Mouse (Mus musculus) forebrain, embryonic 15.5 days (tissue): ENCODE data around the gene Map7d3. TPM values are rescaled to one million over a fixed set of nuclear protein-coding genes. Genes with fewer than 3 reads are reported as not detected.
A peak's percentile ranks its signal among the peaks of the same experiment; 100 is the strongest.

Experiments
- ATAC-seq: fragments of 200-750 bp; cut with Nextera tagmentation; replicated peaks from 2 replicates; pipeline ENCODE4 v1.8.0; 2017; ENCODE audit warnings: mild to moderate bottlenecking, moderate TSS enrichment, moderate library complexity
- H3K27ac ChIP-seq: fragments of 300-500 bp; sonication (generic); replicated peaks from 2 replicates; pipeline ENCODE4 v1.5.1; 2015; ENCODE audit warnings: mild to moderate bottlenecking, inconsistent platforms
- H3K27me3 ChIP-seq: fragments of 300-500 bp; sonication (generic); 2 replicates; pipeline ENCODE4 v1.6.1; 2015; ENCODE audit warnings: inconsistent platforms
- H3K36me3 ChIP-seq: fragments of 300-500 bp; sonication (generic); 2 replicates; pipeline ENCODE4 v1.6.1; 2015; ENCODE audit warnings: mild to moderate bottlenecking, inconsistent platforms
- H3K4me1 ChIP-seq: fragments of 300-500 bp; sonication (generic); 2 replicates; pipeline ENCODE4 v1.6.1; 2015; ENCODE audit warnings: inconsistent platforms
- H3K4me2 ChIP-seq: fragments of 300-500 bp; sonication (generic); replicated peaks from 2 replicates; pipeline ENCODE4 v1.6.1; 2015; ENCODE audit warnings: mild to moderate bottlenecking, inconsistent platforms
- H3K4me3 ChIP-seq: fragments of 300-500 bp; sonication (generic); 2 replicates; pipeline ENCODE4 v1.5.1; 2015; ENCODE audit warnings: mild to moderate bottlenecking, inconsistent platforms
- H3K9ac ChIP-seq: fragments of 300-500 bp; sonication (generic); replicated peaks from 2 replicates; pipeline ENCODE4 v1.6.1; 2015; ENCODE audit warnings: mild to moderate bottlenecking, inconsistent platforms
- H3K9me3 ChIP-seq: fragments of 300-500 bp; sonication (generic); 2 replicates; pipeline ENCODE4 v1.6.1; 2016; ENCODE audit warnings: inconsistent platforms
- WGBS: fragments of 180-500 bp; shearing (Covaris S2); methylation state at CpG from one replicate; pipeline ENCODE4 v1.1.7; 2015; ENCODE audit warnings: mixed read lengths; 5-methylcytosine and 5-hydroxymethylcytosine counted together
- polyA plus RNA-seq: library from polyadenylated mRNA; unstranded; fragments of >200 nt; fragmentation: Nextera tagmentation; extraction: Ambion mirVana; gene quantifications from 2 replicates; pipeline ENCODE4 v1.2.1, GENCODE M21; 2015

The Map7d3 gene
- polyA plus RNA-seq = 0.27 and 0.32 TPM in 2 replicates

DNA sequence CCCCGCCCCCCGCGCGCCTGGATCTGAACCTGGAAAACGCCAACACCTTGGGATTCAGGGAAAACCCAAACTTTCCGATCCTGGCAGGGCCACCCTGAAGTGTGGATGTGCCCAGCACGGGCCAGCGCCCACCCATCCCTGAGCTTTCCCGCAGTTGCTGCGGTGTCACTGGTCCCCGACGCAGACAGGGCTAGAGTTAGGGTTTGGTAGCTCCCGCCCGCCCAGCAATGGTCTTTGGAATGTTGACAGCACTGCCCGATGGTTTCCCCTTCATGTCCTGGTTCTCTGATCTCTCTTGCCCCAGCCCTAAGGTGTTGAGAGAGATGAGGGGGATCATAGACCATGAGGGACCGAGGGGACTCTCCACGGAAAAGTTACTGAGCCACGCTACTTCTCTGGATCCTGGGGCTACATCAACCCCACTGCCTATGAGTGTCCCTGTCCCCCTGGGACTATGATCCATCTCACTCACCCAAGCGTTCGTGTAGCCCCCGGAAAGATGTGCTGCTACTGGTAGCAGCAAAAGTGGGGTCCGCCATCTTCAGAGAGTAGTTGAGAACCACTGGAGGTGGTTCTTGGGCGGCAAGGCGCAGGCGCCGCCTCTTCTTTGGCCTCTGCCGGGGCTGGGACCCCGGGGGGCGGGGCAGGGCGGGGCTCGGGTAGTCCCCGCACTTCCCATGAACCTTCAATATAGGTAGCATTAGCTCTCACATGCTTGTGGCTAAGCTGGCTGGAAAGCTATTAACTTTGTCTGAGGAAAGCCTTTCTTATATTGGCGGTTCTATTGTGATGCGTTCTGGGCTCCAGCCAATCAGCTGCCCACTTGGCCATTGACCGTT lies at the start of gene Map7d3:
Gene Map7d3, minus strand, starts transcription at position 562 of the 839 bp plus-strand sequence.
- Histone ChIP-seq H3K27me3 (no peaks in the 10 kb centered on the region), H3K36me3 (no peaks in the 10 kb centered on the region), H3K9me3 (no peaks in the 10 kb centered on the region), H3K4me1 (peaks cover 5% of the 10 kb centered on the region; the same call in 1 of the 2 replicates), H3K9ac (no peak within 1 kb of the TSS), H3K27ac (no peak within 1 kb of the TSS), H3K4me2 (peak within 1 kb of the TSS; percentile 56), H3K4me3 (peak within 1 kb of the TSS; percentile 38)
- ATAC-seq = peak; percentile 53
- 18% methylated on average over 32 of the region's 35 CpGs for WGBS

- H3K9ac ChIP-seq = no peak within 1 kb of the TSS
- WGBS = 61% methylated on average over 2 of the region's 2 CpGs
- H3K27ac ChIP-seq = no peak within 1 kb of the TSS
- no peaks in the 10 kb centered on the region for H3K4me1 ChIP-seq
- H3K4me2 ChIP-seq = no peak within 1 kb of the TSS
- ATAC-seq = no peak
- no peaks in the 10 kb centered on the region for H3K27me3 ChIP-seq
- H3K36me3 ChIP-seq = no peaks in the 10 kb centered on the region
- H3K9me3 ChIP-seq = no peaks in the 10 kb centered on the region
- no peak within 1 kb of the TSS for H3K4me3 ChIP-seq
Measured at GRCm38 (mm10) chrX:56869863-56870262, 47.7 kb upstream of the Map7d3 start, which contains the start of gene Adgrg4. Gene Adgrg4 (plus strand): TSS chrX:56870163.

- no peak overlapping the region for H3K9ac ChIP-seq
- H3K36me3 ChIP-seq = no peaks in the 10 kb centered on the region
- no peak overlapping the region for H3K4me3 ChIP-seq
- no peak overlapping the region for H3K4me2 ChIP-seq
- ATAC-seq = no peak
- H3K27me3 ChIP-seq = no peaks in the 10 kb centered on the region
- H3K27ac ChIP-seq = no peak overlapping the region
- no peaks in the 10 kb centered on the region for H3K4me1 ChIP-seq
- no peaks in the 10 kb centered on the region for H3K9me3 ChIP-seq
- 67% methylated on average over 5 of the region's 5 CpGs for whole genome bisulfite sequencing
Measured at GRCm38 (mm10) chrX:56841255-56841654, 19.1 kb upstream of the Map7d3 start.

DNA sequence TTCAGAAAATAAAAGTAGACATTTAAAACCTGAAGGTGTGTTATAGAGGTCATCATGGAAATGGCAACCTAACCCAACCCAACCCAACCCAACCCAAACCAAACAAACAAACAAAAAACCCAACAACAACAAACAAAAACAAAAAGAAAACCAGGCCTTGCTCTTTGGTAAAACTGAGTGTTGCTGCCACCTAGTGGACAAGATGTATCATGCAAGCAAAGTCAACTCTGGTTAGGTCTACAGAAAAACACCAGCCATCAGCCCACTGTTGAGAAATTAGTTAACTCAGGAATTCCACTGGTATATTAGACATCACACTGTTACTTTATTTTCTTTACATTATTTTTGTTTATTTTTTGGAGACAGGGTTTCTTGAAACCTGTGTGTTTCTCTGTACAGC lies 17.2 kb upstream of the Map7d3 start:
- Histone ChIP-seq H3K36me3 (no peaks in the 10 kb centered on the region), H3K4me1 (no peaks in the 10 kb centered on the region), H3K9ac (no peak overlapping the region), H3K4me2 (no peak overlapping the region), H3K27ac (no peak overlapping the region), H3K9me3 (no peaks in the 10 kb centered on the region), H3K4me3 (no peak overlapping the region), H3K27me3 (no peaks in the 10 kb centered on the region)
- ATAC-seq = no peak

DNA sequence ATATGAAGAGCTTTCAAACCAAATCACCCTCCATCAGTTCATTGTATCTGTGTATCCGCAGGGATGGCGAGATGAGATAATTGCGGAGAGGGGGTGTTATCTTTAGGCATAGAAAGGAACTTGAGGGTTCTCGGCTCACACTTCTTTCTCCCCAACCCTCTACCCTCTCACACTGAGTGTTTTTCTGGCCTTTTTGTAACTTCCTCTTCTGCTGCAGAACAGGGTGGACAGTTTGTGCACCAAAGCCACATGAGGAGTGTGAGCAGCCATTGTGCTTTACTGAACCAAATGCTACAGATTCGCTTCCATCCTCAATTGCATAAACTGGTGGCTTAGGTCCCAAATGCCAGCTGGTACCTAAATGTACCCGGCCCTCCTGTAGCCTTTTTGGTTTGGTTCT lies 13.7 kb upstream of the Map7d3 start:
- WGBS = 87% methylated on average over 6 of the region's 6 CpGs
- no peak for ATAC-seq
- no peak overlapping the region for H3K9ac ChIP-seq
- no peaks in the 10 kb centered on the region for H3K27me3 ChIP-seq
- no peaks in the 10 kb centered on the region for H3K9me3 ChIP-seq
- H3K36me3 ChIP-seq = no peaks in the 10 kb centered on the region
- no peak overlapping the region for H3K4me2 ChIP-seq
- no peak overlapping the region for H3K4me3 ChIP-seq
- no peak overlapping the region for H3K27ac ChIP-seq
- no peaks in the 10 kb centered on the region for H3K4me1 ChIP-seq

DNA sequence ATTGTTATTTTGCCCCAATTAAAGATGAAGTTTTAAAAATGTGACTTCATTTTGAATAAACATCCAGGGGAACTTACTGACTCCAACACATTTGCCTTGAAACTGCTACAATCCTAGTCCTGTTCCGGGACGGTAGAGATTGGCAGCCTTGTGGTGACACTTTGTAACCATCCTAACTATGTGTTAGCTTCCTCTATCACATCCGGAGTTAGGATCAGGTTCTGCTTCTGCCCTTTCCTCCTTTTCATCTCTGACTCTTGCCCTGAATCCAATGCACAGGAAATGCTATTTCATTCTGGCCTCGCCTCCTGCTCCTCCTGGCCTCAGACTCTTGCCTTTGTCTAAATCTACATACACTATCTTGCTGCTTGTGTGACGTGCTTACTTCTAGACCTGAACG lies 5.4 kb upstream of the Map7d3 start:
- H3K27me3 ChIP-seq = no peaks in the 10 kb centered on the region
- H3K27ac ChIP-seq = no peak overlapping the region
- no peak for ATAC-seq
- no peak overlapping the region for H3K4me2 ChIP-seq
- H3K4me1 ChIP-seq = no peaks in the 10 kb centered on the region
- no peaks in the 10 kb centered on the region for H3K36me3 ChIP-seq
- H3K9me3 ChIP-seq = no peaks in the 10 kb centered on the region
- 82% methylated on average over 6 of the region's 6 CpGs for WGBS
- H3K9ac ChIP-seq = no peak overlapping the region
- H3K4me3 ChIP-seq = no peak overlapping the region

DNA sequence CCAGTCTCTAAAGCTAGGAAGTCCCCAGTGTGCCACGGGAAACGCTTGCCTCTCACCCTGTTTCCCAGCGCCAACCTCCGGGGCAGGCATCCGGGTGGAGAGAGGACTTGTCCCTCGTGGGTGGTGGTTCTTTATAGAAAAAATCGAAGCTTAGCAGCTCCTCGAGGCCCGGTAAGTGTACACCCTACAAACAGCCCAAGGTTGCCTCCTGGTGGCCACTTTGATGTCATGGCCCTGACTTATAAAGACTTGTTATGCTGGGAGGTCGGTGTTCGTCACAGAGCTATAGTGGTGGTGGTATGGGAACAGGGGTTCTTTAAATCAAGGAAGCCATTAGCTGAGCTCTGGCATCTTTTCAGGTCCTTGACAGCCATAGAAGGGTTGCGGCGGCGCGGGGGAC lies 30.9 kb downstream of the Map7d3 start:
- peak; percentile 66 for ATAC-seq
- 47% methylated on average over 15 of the region's 15 CpGs for WGBS

DNA sequence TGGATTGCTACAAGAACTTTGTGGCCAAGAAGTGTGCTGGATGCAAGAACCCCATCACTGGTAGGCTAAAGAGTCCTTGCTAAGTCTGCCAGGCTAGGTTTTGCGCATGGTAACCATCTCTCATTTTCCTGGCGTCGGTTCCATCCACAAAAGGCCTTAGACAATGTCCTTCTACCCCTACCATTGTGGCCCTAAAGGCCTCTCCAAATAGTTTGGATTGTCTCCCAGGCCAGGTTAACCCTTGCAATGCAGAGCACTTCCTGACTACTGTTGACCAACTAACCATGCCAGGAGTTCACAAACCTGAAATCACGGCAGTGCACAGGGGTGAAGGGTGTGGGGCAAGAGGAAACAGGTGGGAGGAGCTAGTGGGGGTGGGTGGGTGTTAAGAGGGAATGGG lies 31.5 kb downstream of the Map7d3 start:
- Histone ChIP-seq H3K36me3 (no peaks in the 10 kb centered on the region), H3K27me3 (no peaks in the 10 kb centered on the region), H3K4me3 (no peak overlapping the region), H3K27ac (no peak overlapping the region), H3K4me1 (0 out of 2 replicates have a peak, but pooled peaks cover 4% of the 10 kb centered on the region), H3K4me2 (no peak overlapping the region), H3K9ac (no peak overlapping the region), H3K9me3 (no peaks in the 10 kb centered on the region)
- ATAC-seq = no peak
- 65% methylated on average over 4 of the region's 4 CpGs for WGBS

More for the DNA sequence above, 30.9 kb downstream of the Map7d3 start:
- Histone ChIP-seq H3K36me3 (no peaks in the 10 kb centered on the region), H3K4me1 (0 out of 2 replicates have a peak, but pooled peaks cover 2% of the 10 kb centered on the region), H3K27me3 (no peaks in the 10 kb centered on the region), H3K27ac (no peak overlapping the region), H3K4me2 (no peak overlapping the region), H3K9ac (no peak overlapping the region), H3K9me3 (no peaks in the 10 kb centered on the region), H3K4me3 (no peak overlapping the region)

DNA sequence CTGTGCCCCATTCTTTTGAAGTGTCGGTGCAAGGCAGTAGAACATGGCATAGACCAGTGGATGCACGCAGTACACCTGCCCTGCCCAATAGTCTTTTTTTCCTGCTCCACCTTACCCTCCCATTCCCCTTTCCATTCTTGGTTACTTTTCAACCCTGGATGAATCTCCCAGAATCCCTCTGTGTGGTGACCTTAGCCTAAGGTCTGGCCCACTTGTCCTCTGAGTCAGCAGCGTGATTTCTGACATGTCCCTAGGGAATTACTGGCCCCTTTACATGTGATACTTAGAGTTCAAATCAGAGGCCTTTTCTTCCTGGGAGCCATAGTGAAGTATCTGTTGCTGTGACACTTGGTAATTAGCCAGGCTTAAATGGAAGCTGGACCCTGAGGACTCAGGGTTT lies 34.6 kb downstream of the Map7d3 start:
- Histone ChIP-seq H3K4me2 (no peak overlapping the region), H3K4me3 (no peak overlapping the region), H3K27ac (no peak overlapping the region), H3K27me3 (no peaks in the 10 kb centered on the region), H3K9ac (no peak overlapping the region), H3K9me3 (no peaks in the 10 kb centered on the region), H3K4me1 (0 out of 2 replicates have a peak, but pooled peaks cover 4% of the 10 kb centered on the region), H3K36me3 (no peaks in the 10 kb centered on the region)
- WGBS = 79% methylated on average over 3 of the region's 3 CpGs
- no peak for ATAC-seq

DNA sequence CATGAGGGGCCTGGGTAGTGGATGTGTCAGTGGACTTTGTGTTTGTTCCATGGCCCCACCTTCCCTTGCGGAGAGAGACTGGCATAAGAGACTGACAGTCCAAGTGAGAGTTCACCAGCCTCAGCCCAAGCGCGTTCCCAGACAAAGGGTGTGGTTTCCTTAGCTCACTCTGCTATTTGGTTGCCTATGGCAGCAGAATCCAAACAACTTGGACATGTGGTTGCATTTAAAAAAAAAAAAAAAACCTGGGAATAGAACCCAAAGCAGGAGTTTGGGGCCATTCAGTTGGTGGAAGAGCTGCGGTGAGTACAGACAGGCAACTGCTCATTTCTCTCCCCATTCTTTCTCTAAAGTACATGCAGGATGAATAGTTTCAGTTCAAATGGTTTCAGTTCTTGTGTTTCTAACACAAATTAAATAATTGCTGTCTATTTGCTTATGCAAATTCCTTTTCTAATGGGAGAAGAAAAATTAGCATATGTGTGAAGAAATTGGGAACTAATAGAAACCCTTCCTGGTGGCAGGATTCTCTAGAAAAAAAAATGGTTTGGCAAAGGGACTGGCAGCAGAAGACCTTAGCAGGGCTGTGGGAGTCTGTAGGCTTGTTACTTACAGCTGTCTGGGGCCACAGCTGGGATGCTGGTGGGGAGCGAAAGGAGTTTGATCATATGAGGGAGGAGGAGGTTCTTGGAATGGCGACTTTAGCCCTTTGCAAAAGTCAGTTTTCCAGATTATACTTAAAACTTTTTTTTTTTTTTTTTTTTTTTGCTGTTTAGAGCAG lies 35.7 kb downstream of the Map7d3 start:
- peak; percentile 81 for ATAC-seq
- Histone ChIP-seq H3K4me2 (no peak overlapping the region), H3K4me1 (0 out of 2 replicates have a peak, but pooled peaks cover 4% of the 10 kb centered on the region), H3K36me3 (no peaks in the 10 kb centered on the region), H3K27ac (no peak overlapping the region), H3K9me3 (no peaks in the 10 kb centered on the region), H3K27me3 (no peaks in the 10 kb centered on the region), H3K9ac (no peak overlapping the region), H3K4me3 (no peak overlapping the region)
- 43% methylated on average over 6 of the region's 6 CpGs for WGBS

DNA sequence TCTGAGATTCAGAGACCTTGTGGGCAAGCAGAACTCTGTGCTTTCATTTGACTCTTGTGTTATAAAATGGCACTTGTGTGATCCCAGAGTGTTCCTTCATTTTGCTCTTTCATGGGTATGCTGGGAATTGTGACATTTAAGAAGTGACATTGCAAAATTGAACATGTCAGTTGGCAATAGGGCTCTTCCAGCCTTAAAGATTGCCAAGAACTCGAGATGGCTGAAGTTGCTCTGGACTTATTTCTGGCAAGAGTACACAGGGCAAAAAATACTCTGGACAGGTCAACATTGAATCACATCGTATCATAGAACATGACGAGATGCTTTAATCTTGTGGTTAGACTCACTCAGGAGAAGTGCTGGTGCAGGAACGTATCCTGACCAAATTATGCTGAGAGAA lies 48.8 kb downstream of the Map7d3 start:
- H3K36me3 ChIP-seq = no peaks in the 10 kb centered on the region
- no peak for ATAC-seq
- WGBS = 93% methylated on average over 4 of the region's 4 CpGs
- H3K4me2 ChIP-seq = no peak overlapping the region
- H3K4me3 ChIP-seq = no peak overlapping the region
- H3K9ac ChIP-seq = no peak overlapping the region
- H3K4me1 ChIP-seq = no peaks in the 10 kb centered on the region
- no peaks in the 10 kb centered on the region for H3K27me3 ChIP-seq
- H3K27ac ChIP-seq = no peak overlapping the region
- H3K9me3 ChIP-seq = no peaks in the 10 kb centered on the region

DNA sequence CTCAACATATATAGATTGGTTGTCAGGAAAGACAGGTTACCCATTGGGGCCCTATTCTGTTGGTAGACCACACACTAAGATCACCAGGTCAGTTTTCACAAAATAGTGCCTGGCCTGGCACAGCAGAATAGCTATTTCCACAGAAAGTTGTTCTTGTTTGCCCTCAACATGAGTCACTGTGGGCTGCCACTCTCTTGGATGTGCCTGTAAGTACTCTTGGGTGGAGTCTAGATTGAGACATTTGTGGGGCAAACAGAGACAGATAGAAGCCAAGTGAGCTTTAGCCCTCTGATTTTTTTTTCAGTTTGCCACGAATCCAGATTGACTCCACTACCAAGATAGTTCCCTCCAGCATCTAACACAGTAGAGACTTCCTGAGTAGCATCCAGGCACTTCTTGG lies 50.4 kb downstream of the Map7d3 start:
- Histone ChIP-seq H3K9ac (no peak overlapping the region), H3K4me2 (no peak overlapping the region), H3K27me3 (no peaks in the 10 kb centered on the region), H3K4me1 (no peaks in the 10 kb centered on the region), H3K4me3 (no peak overlapping the region), H3K9me3 (no peaks in the 10 kb centered on the region), H3K36me3 (no peaks in the 10 kb centered on the region), H3K27ac (no peak overlapping the region)
- ATAC-seq = no peak
- 71% methylated on average over 1 of the region's 1 CpGs for WGBS
